Mouse (Mus musculus) olfactory bulb, adult 2 months (tissue): ENCODE measurements around the gene Gm9844. TPM values are rescaled to one million over a fixed set of nuclear protein-coding genes. Genes with fewer than 3 reads are reported as not detected.

Experiments
- H3K27ac ChIP-seq: fragments of 200-500 bp; 2 replicates; pipeline ENCODE4 v1.5.1; 2012; ENCODE audit warnings: low read depth, low read length; ENCODE audit not compliant: insufficient read depth
- H3K4me1 ChIP-seq: fragments of 200-500 bp; 2 replicates; pipeline ENCODE4 v1.6.1; 2012; ENCODE audit warnings: low read length; ENCODE audit not compliant: control insufficient read depth, insufficient read depth
- H3K4me3 ChIP-seq: fragments of 200-500 bp; 2 replicates; pipeline ENCODE4 v1.5.1; 2012; ENCODE audit warnings: mild to moderate bottlenecking, low read depth, low read length, moderate library complexity; ENCODE audit not compliant: insufficient read depth
- CTCF ChIP-seq: fragments of 200-500 bp; IDR thresholded peaks from 2 replicates; pipeline ENCODE4 v1.5.1; 2012; ENCODE audit warnings: low read depth, mild to moderate bottlenecking, low read length, moderate library complexity; ENCODE audit not compliant: insufficient read depth
- POLR2A ChIP-seq: fragments of 200-500 bp; IDR thresholded peaks from 2 replicates; pipeline ENCODE4 v1.6.1; 2012; ENCODE audit warnings: mild to moderate bottlenecking, low read depth, low read length, moderate library complexity; ENCODE audit not compliant: insufficient read depth
- WGBS: fragments of 180-500 bp; shearing (Covaris S2); methylation state at CpG from one replicate; pipeline ENCODE4 v1.1.7; 2018; 5-methylcytosine and 5-hydroxymethylcytosine counted together
- polyA plus RNA-seq: library from polyadenylated mRNA; stranded (reverse); fragments of >200 nt; gene quantifications from 2 replicates; pipeline ENCODE4 v1.2.4, GENCODE M21; 2012; ENCODE audit warnings: low replicate concordance; ENCODE audit not compliant: missing spikeins, insufficient read depth, insufficient read length

The Gm9844 gene
- polyA plus RNA-seq, 1 experiment: not detected

DNA sequence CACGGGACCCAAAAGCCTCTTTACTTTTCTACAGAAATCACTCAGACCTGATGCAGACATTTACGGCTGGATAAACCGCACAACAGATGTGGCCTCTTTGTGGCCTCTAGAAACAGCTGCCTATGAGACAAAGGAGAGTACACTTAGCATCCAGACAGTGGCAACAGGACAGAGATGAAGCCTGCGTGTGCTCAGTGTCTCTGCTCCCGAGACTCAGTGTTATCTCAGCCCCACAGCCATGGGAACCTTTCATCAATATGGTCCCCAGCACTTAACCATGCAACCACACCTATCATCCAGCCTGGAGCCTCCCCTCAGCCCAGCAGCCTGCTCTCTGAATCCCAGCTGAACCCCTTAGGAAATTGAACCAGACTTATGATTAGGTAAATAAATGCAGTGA lies 2.8 kb upstream of the Gm9844 start:
- 74% methylated on average over 5 of the region's 5 CpGs for WGBS
- peaks cover 2% of the 10 kb centered on the region for H3K4me1 ChIP-seq
- no peak for TF ChIP-seq POLR2A
- TF ChIP-seq CTCF: no peak
- no peak overlapping the region for H3K27ac ChIP-seq
- no peak overlapping the region for H3K4me3 ChIP-seq

DNA sequence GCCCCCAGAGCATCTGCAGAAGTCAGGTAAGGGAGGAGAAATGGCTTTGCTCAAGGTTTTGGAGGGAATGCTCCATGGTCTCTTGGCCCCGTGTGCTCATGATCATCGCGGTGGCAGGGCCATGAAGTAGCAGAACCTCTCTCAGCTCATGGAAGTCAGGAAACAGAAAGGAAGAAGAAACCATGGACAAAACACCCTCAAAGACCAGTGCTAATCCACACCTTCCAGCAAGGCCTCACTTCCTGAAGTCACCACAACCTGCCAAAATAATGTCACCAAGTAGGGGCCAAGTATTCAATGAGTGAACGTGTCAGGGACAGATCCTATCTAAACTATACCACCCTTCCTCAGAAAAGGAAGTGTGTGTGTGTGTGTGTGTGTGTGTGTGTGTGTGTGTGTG lies 840 bp downstream of the Gm9844 start:
- 90% methylated on average over 4 of the region's 4 CpGs for WGBS
- no peak overlapping the region for H3K27ac ChIP-seq
- H3K4me1 ChIP-seq: peaks cover 4% of the 10 kb centered on the region
- no peak overlapping the region for H3K4me3 ChIP-seq
- TF ChIP-seq CTCF (no peak), POLR2A (no peak)

DNA sequence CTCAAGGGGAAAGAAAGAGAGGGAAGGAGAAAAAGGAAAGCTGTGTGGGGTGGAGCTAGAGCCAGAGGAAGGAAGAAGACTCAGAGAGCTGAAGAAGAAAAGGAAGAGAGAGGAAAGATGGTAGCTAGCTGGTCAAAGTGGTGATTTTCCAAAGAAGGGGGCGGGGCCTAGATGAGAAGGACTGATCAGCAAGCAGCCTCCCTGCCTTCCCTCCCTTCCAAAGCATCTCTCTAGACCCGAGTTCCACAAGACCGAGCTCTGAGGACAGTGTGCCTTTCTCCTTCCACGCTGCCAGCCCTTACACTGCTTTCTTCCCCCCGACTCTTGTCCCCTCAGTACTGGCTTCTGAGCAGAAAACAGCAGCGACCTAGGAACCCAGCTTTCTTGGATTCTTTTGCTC lies 2.1 kb downstream of the Gm9844 start:
- Histone ChIP-seq H3K27ac (no peak overlapping the region), H3K4me3 (no peak overlapping the region), H3K4me1 (peaks cover 4% of the 10 kb centered on the region)
- TF ChIP-seq POLR2A (no peak), CTCF (no peak)
- 37% methylated on average over 6 of the region's 6 CpGs for WGBS

DNA sequence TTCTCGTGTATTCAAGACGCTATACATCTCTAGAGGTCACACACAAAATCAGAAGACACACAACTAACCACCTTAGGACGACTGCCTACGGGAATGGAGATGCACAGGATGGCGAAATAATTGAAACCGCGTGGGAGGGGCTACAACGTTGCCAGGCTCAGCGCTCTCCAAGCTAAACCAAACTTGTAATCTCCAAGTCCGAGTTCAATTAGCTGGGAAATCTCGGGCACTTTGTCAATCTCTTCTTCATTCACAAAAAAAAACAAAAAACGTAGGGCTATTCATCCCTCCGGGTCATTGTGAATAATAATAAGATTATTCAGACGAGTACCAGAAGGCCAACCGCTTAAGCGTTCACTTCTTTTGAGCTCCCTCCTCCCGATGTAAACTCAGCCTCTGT lies 7.1 kb downstream of the Gm9844 start:
- peaks cover 11% of the 10 kb centered on the region for H3K4me1 ChIP-seq
- no peak overlapping the region for H3K4me3 ChIP-seq
- no peak overlapping the region for H3K27ac ChIP-seq
- TF ChIP-seq POLR2A (no peak), CTCF (no peak)
- 34% methylated on average over 17 of the region's 17 CpGs for WGBS

DNA sequence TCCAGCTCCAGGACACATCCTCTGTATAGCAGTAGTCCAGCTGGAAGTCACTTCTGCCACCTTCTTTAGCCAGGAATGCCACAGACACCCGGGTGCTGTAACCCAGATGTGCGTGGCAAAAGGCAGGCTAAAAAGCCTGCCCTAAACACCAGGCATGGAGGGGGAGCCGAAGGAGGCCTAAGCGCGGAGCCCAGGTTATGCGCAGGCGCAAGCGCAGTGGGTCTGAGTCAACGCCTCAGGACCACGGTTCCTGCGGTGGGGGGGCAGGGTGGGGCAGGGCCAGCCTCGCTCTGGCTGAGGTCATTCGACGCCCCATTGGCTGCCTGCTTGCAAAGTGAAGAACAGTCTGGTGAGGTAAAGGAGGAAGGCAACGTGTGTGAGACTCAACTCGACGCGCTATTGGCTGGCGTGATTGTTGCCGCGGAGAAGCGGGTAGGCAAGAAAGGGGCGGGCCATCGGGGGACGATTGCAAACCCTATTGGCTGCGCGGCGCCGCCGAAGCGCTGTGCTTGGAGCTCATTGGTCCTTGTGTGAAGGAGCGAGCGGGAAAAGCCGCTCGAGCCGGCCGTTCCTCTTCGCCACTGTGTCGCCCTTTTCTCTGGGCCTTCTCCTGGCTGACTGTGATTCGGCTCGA lies 7.6 kb downstream of the Gm9844 start, which contains the start of the genes Lypd4 and Dmrtc2:
Gene Lypd4, minus strand, starts transcription at position 410 of the 634 bp plus-strand sequence.
Gene Dmrtc2, plus strand, starts transcription at position 526 of the 634 bp plus-strand sequence.
- WGBS: 62% methylated on average over 41 of the region's 41 CpGs
- TF ChIP-seq CTCF: no peak
- TF ChIP-seq POLR2A: no peak
- H3K27ac ChIP-seq: no peak within 1 kb of the TSS
- no peak within 1 kb of the TSS for H3K4me3 ChIP-seq
- H3K4me1 ChIP-seq: peaks cover 7% of the 10 kb centered on the region

DNA sequence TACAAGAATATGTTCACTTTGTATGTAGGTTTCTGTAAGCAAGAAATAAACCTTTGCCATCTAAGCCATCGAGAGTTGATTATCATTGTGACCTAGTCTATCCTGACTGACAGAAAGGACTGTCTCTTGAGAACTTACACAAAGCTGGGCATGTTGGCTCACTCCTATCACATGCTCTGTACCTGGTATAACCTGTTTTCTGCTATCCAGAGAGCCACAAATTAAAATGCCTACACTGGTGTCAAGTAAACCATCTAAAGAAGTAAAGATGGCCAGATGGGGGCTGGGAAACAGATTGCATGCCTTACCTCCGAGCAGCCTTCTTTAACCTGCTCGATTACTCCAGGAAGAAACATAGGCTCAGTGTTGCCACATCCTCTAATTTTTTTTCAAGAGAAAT lies 15.6 kb downstream of the Gm9844 start:
- WGBS: 81% methylated on average over 3 of the region's 3 CpGs
- no peak for TF ChIP-seq CTCF
- Histone ChIP-seq H3K4me1 (no peaks in the 10 kb centered on the region), H3K27ac (no peak overlapping the region), H3K4me3 (no peak overlapping the region)

DNA sequence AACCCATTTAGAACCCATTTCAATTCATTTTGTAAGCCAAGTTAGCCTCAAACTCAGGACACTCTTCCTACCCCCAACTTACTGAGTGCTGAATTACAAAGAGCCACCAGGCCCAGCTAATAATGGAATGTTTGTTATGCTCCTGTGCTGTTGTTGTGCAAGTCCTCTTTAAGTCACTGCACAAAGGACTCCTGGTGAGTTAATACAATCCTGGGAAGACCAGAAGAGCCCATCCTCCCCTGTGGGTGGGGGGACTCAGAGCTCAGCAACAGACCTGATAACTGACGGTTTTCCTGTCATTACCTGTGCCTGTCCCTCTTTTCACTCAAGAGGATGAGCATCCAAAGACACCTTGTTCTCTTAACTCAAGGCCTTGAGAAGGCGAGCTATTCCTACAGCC lies 17.6 kb downstream of the Gm9844 start:
- TF ChIP-seq CTCF (no peak), POLR2A (no peak)
- Histone ChIP-seq H3K4me1 (0 out of 2 replicates have a peak, but pooled peaks cover 2% of the 10 kb centered on the region), H3K4me3 (no peak overlapping the region), H3K27ac (no peak overlapping the region)
- 39% methylated on average over 2 of the region's 2 CpGs for WGBS

DNA sequence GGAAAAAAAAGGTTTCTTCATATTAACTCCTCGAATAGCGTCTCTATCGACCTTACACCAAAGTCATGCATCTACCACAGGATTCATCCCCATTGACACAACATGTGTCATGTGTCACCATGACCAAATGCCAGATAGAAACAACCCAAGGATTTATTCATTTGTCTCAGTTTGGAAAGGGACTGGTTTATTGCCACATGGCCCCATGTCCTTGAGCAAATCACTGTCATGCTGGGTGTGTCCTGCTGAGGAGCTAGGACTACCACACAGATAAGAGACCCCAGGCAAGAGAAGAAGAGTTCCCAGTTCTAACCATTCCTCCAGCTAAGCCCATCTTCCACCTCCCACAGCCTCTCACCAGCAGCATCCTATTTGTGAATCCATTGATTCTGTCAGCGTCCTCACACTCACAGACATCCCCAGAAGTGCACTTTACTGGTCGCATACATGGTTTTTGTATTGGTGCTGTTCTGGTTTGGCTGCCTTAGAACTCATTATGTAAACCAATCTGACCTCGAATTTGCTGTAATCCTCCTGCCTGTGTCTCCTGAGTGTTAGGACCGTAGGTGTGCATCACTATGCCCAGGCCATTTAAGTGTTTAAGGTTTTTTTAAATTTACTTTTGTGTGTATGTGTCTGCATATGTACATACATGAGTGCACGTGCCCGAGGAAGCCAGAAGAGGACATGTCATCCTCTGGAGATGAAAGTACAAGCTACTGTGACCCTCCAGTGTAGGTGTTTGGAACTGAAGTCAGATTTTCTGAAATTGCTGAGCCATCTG lies 20.6 kb downstream of the Gm9844 start:
- H3K4me1 ChIP-seq: peaks cover 12% of the 10 kb centered on the region
- no peak overlapping the region for H3K4me3 ChIP-seq
- H3K27ac ChIP-seq: no peak overlapping the region
- 94% methylated on average over 9 of the region's 9 CpGs for WGBS
- no peak for TF ChIP-seq CTCF
- no peak for TF ChIP-seq POLR2A

DNA sequence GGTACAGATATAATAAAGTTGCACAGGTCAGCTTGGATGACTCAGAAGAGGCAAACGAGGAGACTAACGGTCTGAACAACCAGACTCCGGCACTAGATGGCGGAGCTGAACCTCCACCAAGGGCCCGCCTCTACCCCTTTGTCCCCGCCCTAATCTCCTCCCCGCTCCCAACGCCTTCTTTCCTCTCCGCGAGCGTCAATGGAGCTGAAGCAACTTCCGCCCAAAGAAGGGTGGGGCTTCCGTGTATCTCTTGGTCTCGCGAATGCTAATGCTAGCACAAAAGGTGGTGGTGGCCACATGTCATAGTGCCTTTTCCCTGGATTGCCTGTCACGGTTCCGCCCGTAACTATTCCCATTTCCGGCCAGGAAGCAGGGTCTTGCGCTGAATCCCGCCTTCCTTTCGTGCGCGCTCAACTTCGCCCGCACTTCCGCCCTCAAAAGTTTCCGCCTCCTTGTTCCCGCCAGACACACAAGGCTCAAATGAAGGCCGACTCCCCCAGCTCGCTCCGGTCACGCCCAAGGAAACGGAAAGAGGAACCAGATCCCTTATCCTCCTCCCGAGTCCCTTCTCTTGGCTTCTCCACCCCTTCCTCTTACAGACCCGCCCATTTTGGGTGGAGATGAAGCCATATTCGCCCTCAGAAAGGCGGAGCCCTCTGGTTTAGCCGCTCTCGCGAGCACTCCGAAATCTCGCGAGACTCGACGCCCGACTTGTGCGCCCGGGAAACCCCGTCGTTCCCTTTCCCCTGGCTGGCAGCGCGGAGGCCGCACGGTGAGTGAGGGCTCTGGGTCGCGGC lies 22.1 kb downstream of the Gm9844 start, which contains the start of gene Rps19:
Gene Rps19, plus strand, starts transcription at position 476 of the 797 bp plus-strand sequence.
- Histone ChIP-seq H3K4me1 (peaks cover 12% of the 10 kb centered on the region), H3K4me3 (peak within 1 kb of the TSS; percentile 71), H3K27ac (peak within 1 kb of the TSS; percentile 74)
- peak; percentile 96 for TF ChIP-seq POLR2A
- TF ChIP-seq CTCF: no peak
- WGBS: under 1% methylated on average over 57 of the region's 57 CpGs
